Mouse (Mus musculus) kidney, adult 9 months (tissue): Measurements from ENCODE around the gene Enkur.

Experiments used
- DNase-seq: peaks from one replicate; pipeline ENCODE4 v3.0.0; 2022

Gene Enkur

GRCm38 (mm10) chr2:21187576-21187975, 17.6 kb downstream of the Enkur start:
- peak; percentile 63 for DNase-seq

DNA sequence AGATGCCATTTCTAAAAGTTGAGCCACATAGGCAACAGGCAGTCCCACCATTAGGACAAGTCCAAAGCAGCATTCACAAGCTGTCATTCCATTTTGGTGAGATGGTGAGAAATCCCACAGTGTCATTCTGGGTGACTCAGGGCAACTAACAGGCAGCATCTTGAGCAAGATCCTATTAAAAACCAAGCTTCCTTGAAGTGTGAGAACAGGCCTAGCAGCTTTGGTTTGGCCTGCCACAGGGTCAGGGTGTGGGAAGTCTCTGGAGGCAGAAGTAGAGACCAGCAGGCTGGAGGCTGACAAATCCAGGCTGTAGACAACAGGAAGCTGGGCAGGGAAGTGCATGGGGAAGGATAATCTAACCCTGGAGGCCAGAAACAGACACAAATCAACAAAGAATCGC, 22.4 kb downstream of the Enkur start:
- DNase-seq = no peak

- DNase-seq = no peak
Observed at GRCm38 (mm10) chr2:21179136-21179535, 26.0 kb downstream of the Enkur start.

DNA sequence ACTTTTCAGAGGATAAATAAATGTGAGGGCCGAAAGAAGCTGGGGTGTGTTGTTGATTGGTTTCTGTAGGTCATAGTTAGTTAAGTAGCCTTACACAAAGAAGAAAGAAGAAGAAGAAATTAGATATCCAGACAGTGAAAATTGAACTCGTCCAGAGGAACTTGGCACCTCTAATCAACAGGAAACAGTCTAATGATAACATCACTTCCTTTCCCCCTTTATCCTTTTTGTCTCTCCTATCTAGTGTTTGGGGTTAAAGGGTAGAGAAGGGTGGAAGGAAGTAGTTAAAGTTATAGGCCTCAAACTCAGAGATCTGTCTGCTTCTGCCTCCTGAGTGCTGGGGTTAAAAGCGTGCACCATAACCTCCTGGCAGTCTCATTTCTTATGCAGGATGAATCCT, 32.4 kb downstream of the Enkur start:
- DNase-seq = no peak

DNA sequence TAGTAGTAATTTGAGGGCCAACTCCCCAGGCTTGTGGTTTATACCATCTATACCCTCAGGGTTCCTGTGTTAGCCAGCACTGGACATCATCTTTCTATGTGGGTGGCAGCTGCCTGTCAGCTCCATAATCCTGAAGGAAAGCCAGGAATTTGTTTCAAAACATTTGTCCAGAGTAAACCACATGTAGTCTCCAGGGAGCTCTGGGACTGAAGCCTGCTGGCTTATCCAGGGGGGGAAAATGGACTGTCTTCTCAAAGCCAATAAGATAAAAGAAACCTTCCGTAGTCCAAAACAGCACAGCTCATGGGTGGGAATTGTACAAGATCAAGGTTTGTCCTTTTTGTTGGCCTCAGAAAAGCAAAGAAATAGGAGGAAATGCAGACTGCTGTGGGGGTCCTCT, 37.2 kb downstream of the Enkur start:
- DNase-seq = no peak

GRCm38 (mm10) chr2:21164296-21164695, 40.9 kb downstream of the Enkur start:
- DNase-seq = no peak

DNA sequence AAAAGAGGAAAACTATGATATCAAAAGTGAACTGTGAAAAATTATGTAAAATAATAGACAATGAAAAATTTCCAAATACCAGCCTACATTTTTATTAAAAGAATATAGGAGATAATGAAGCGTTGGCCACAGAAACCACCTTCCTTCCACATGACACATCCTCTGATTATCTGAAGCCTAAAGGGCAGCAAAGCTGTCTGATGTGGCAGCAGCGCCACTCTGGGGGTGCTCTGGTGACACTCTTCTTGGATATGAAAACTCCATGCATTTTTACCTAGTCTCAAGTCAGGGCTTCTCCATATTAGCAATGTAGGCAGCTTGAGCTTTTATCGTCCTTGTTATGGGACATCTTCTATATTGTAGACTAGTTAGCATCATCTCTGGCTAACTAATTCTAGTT, 51.7 kb downstream of the Enkur start:
- DNase-seq = no peak

DNA sequence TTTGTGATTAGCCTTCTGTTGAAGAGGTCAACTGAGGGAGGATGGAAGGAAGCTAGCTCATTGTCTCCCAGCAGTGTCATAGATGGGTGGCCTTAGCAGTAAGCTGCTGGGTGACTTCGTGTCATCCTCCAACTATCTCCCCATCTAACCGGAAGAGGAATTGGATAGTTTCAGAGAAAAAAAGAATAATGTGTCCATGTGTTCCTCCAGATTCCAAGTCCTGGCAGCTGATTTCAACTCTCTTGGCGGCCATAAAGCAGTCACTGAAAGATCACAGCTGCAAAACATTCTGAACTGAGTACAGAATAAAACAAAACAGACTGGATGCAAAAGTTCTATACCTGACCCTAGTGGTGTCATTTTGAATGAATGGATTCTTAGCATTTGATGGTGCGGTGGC, 58.0 kb downstream of the Enkur start:
- DNase-seq = no peak

DNA sequence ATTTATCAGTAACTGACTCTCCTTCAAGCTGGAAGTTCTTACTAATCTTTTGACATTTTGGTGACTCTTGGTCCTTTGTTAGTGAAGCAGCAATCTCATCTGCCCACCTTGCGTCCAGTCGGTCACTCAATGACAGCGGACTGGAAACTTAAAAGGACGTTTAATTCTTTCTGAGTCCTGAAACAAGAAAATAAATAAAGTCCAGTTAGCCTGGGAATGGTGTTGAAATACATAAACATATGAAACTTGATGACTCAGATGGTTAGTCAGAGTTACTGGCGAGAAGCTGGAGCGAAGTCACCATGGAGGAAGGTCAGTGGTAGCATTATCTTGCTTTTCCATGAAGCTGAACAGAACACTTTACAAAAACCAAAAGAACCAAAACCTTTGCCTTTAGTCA, 58.7 kb downstream of the Enkur start:
- no peak for DNase-seq

GRCm38 (mm10) chr2:21142616-21143015, 62.5 kb downstream of the Enkur start:
- DNase-seq = no peak

- DNase-seq = peak; percentile 53
Observed at GRCm38 (mm10) chr2:21142204-21142580, 63.0 kb downstream of the Enkur start.

DNA sequence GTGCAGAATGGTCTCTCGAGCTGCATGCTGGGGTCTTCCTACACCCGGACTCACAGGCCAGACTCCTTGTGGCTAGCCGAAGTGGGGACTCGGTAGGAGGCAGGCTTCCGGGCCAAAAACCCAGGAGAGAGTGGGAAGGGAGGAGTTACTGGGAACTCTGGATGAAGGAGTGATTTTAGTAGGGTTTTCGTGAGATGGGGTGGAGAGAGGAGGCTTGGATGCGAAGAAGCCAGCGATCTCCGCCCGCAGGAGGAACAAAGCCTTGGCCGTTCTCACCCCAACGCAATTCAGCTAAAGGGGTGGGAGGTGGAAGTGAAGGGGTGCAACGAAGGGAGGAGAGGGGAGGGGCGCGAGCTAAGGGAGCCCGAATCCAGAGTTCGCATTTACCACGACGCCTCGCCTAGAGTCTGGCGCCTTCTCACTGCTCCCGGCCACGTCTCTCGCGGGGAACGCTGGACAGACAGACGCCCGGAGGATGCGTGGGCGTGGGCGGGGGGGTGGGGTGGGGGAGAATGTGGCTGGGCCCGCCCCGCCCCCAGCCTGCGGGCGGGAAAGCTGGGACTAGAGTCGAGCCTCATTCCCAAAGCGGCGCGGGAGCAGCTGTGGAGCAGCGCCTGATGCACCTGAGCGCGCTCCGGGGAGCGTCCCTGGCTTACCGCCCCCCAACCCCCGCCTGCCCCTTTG, 63.5 kb downstream of the Enkur start:
- peak; percentile 4 for DNase-seq

DNA sequence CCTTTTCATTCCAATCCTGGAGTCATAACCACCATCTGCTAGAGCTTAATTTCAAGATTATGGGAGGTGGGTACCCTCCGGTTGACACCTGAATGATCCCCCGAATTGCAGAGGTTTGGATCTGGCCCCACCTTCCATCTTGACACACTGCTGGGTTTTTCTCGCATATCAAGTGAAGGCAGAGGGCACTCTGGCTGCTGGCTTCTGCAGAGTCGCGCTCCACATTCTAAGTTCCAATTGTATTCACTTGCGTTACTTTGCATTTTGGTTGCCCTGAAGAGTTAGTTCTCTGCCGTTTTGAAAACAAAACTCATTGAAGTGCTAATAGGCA, 64.0 kb downstream of the Enkur start:
- peak; percentile 3 for DNase-seq
